Mouse (Mus musculus) kidney, adult 11 months (tissue): ENCODE results near the gene Pik3r5.

Experiments used
- DNase-seq: peaks from one replicate; pipeline ENCODE4 v3.0.0; 2022

Gene Pik3r5

GRCm38 (mm10) chr11:68487720-68488119 is 55.8 kb downstream of the Pik3r5 start:
- DNase-seq, result no peak

- no peak for DNase-seq
Observed at GRCm38 (mm10) chr11:68488256-68488824, 56.4 kb downstream of the Pik3r5 start.

- DNase-seq, result no peak
Observed at GRCm38 (mm10) chr11:68489236-68489635, 57.3 kb downstream of the Pik3r5 start.

GRCm38 (mm10) chr11:68492592-68492991 is 60.7 kb downstream of the Pik3r5 start:
- DNase-seq, result no peak

GRCm38 (mm10) chr11:68493760-68494159 is 61.8 kb downstream of the Pik3r5 start:
- no peak for DNase-seq

GRCm38 (mm10) chr11:68497081-68497480 is 65.2 kb downstream of the Pik3r5 start:
- no peak for DNase-seq

- no peak for DNase-seq
Observed at GRCm38 (mm10) chr11:68498517-68498916, 66.6 kb downstream of the Pik3r5 start.

- no peak for DNase-seq
Observed at GRCm38 (mm10) chr11:68498999-68499699, 67.2 kb downstream of the Pik3r5 start.

- DNase-seq, result no peak
Observed at GRCm38 (mm10) chr11:68500949-68501350, 69.0 kb downstream of the Pik3r5 start.

- no peak for DNase-seq
Observed at GRCm38 (mm10) chr11:68502408-68502807, 70.5 kb downstream of the Pik3r5 start.

- DNase-seq, result peak; percentile 18
Observed at GRCm38 (mm10) chr11:68502902-68503629, 71.1 kb downstream of the Pik3r5 start, which contains the start of gene Pik3r6. Gene Pik3r6, plus strand, starts transcription at chr11:68503019.

- no peak for DNase-seq
Observed at GRCm38 (mm10) chr11:68504913-68505312, 73.0 kb downstream of the Pik3r5 start.

GRCm38 (mm10) chr11:68507246-68507645 is 75.3 kb downstream of the Pik3r5 start:
- no peak for DNase-seq

- DNase-seq, result no peak
Observed at GRCm38 (mm10) chr11:68508619-68509018, 76.7 kb downstream of the Pik3r5 start.

- no peak for DNase-seq
Observed at GRCm38 (mm10) chr11:68509194-68509593, 77.3 kb downstream of the Pik3r5 start.

- DNase-seq, result no peak
Observed at GRCm38 (mm10) chr11:68513969-68514368, 82.0 kb downstream of the Pik3r5 start.

- DNase-seq, result no peak
Observed at GRCm38 (mm10) chr11:68519362-68519761, 87.4 kb downstream of the Pik3r5 start.

- DNase-seq, result no peak
Observed at GRCm38 (mm10) chr11:68519815-68520214, 87.9 kb downstream of the Pik3r5 start.

GRCm38 (mm10) chr11:68520439-68520838 is 88.5 kb downstream of the Pik3r5 start:
- no peak for DNase-seq

- no peak for DNase-seq
Observed at GRCm38 (mm10) chr11:68521352-68521751, 89.4 kb downstream of the Pik3r5 start.

GRCm38 (mm10) chr11:68526441-68526840 is 94.5 kb downstream of the Pik3r5 start:
- DNase-seq, result no peak

- DNase-seq, result no peak
Observed at GRCm38 (mm10) chr11:68531066-68531806, 99.3 kb downstream of the Pik3r5 start.

GRCm38 (mm10) chr11:68531941-68532535 is 100.1 kb downstream of the Pik3r5 start:
- no peak for DNase-seq
